Mouse (Mus musculus): Measurements from ENCODE around the gene Gpx1. TPM values are rescaled to one million over a fixed set of nuclear protein-coding genes. Genes with fewer than 3 reads are reported as not detected.

Gene Gpx1
- polyA plus RNA-seq, 1 experiment: 381 TPM

DNA sequence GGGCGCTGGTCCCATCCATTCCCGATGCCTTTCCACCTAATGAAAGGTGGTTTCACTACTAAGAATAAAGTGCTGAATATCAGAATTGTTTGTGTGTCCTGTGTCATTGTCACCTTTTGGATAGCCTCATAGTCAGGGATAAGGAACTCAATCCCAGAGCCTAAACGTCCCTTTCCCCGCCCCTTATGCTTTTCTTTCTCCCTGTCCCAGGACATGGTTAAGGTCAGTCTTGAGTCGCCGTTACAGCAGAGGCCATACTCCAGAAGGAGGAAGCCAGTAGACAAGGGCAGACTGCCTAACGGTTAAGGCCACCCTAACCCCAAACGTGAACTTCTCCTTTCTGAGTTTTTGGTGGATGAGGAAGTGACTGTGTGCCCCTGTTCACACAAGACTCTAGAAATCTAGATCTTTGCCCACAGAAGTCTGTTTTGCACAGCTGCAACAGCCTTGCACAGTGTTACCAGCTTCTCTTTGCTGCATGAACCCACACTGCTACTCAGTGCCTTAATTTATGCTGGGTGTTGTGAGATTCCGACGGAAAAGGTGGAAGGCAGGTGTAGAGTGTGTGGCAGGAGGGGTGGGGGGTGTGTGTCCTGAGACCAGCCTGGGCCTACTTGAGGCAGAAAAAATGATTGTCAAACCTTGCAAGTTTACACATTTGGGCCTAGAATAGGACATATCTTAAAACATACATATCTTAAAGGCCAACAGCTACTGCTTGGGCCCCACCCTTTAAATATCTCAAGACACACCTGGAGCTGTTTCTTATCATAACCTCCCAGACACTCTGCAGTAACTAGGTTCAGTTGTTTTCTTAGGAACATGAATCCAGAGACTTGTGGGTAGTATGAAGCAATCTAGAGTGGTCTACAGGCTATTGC is 1.8 kb downstream of the Gpx1 start:
- TF ChIP-seq POLR2A (IDR thresholded peaks at IDR 0.05; ENCODE audit: borderline replicate concordance, extremely low read depth, insufficient read depth, insufficient read length, poor library complexity, severe bottlenecking) (no peak), CTCF (IDR thresholded peaks at IDR 0.05; ENCODE audit: borderline replicate concordance, extremely low read depth, insufficient read depth, insufficient read length) (no peak)

GRCm38 (mm10) chr9:108341139-108341475 is 2.4 kb downstream of the Gpx1 start:
- no peak for DNase-seq (ENCODE audit: low read depth)
- TF ChIP-seq CTCF (IDR thresholded peaks at IDR 0.05; ENCODE audit: borderline replicate concordance, extremely low read depth, insufficient read depth, insufficient read length) (no peak), POLR2A (IDR thresholded peaks at IDR 0.05; ENCODE audit: borderline replicate concordance, extremely low read depth, insufficient read depth, insufficient read length, poor library complexity, severe bottlenecking) (no peak)

More for the DNA sequence above, 1.8 kb downstream of the Gpx1 start:
- no peak for DNase-seq (ENCODE audit: low read depth)

- DNase-seq (ENCODE audit: low read depth): no peak
- TF ChIP-seq CTCF (IDR thresholded peaks at IDR 0.05; ENCODE audit: borderline replicate concordance, extremely low read depth, insufficient read depth, insufficient read length) (no peak), POLR2A (IDR thresholded peaks at IDR 0.05; ENCODE audit: borderline replicate concordance, extremely low read depth, insufficient read depth, insufficient read length, poor library complexity, severe bottlenecking) (no peak)
Measured at GRCm38 (mm10) chr9:108341801-108342200, 3.1 kb downstream of the Gpx1 start.

DNA sequence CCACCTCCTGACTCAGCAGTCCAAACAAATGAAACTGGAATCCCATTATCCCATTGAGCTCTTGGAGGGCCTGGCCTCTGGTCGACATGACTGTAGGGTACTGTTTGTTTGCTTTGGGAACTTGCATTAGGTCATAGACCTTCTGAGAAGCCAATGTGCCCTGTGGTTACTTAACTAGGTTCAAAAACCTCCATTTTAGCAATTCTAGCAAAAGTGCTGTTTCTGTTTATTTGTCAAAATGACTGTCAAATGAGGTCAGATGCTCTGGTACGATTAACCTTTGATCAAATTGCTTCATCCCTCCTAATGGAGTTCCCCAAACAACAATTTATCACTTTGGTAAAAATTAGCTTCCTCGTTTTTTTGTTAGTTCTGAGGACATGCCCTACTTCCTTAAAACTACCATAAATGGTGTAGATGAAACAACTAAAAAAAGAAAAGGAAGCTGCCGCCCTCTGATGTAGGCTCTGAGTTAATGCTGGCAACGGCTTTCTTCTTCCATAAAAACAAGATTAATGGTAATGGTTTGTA is 3.7 kb downstream of the Gpx1 start:
- no peak for TF ChIP-seq POLR2A (IDR thresholded peaks at IDR 0.05; ENCODE audit: borderline replicate concordance, extremely low read depth, insufficient read depth, insufficient read length, poor library complexity, severe bottlenecking)
- no peak for DNase-seq (ENCODE audit: low read depth)

DNA sequence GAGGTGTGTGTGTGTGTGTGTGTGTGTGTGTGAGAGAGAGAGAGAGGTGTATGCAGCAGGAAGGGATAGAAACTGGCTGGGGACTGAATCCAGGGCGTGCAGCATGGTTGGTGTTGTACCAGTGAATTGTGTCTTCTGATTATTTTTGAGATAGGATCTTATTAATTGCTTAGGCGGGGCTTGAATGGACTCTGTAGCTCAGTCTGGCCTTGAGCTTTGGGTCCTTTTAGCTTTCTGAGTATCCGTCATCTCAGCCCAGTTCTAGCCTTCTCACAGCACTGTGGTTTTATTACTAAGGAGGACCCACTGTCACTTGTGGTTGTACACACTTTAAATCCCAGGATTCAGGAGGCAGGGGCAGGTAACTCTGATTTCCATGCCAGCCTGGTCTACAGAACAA is 4.6 kb downstream of the Gpx1 start:
- no peak for DNase-seq (ENCODE audit: low read depth)
- TF ChIP-seq CTCF (IDR thresholded peaks at IDR 0.05; ENCODE audit: borderline replicate concordance, extremely low read depth, insufficient read depth, insufficient read length) (no peak), POLR2A (IDR thresholded peaks at IDR 0.05; ENCODE audit: borderline replicate concordance, extremely low read depth, insufficient read depth, insufficient read length, poor library complexity, severe bottlenecking) (no peak)

DNA sequence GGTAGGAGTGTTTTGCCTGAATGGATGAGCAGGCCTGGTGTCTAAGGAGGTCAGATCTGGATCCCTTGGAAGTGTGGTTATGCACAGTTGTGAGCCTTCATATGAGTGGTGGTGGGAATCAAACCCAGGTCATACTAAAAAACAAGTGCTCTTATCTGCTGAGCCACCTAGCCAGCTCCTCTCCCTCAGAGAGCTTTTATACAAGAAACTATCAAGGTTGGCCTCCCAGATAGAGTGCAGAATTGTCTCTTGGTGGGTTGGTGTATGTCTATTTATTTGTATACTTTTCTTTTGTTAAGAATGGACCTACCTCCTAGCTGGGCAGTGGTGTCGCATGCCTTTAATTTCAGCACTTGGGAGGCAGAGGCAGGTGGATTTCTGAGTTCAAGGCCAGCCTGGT is 5.1 kb downstream of the Gpx1 start:
- TF ChIP-seq CTCF (IDR thresholded peaks at IDR 0.05; ENCODE audit: borderline replicate concordance, extremely low read depth, insufficient read depth, insufficient read length) (no peak), POLR2A (IDR thresholded peaks at IDR 0.05; ENCODE audit: borderline replicate concordance, extremely low read depth, insufficient read depth, insufficient read length, poor library complexity, severe bottlenecking) (no peak)
- no peak for DNase-seq (ENCODE audit: low read depth)

- TF ChIP-seq CTCF (IDR thresholded peaks at IDR 0.05; ENCODE audit: borderline replicate concordance, extremely low read depth, insufficient read depth, insufficient read length): no peak
- no peak for TF ChIP-seq POLR2A (IDR thresholded peaks at IDR 0.05; ENCODE audit: borderline replicate concordance, extremely low read depth, insufficient read depth, insufficient read length, poor library complexity, severe bottlenecking)
- DNase-seq (ENCODE audit: low read depth): no peak
Measured at GRCm38 (mm10) chr9:108344471-108344870, 5.8 kb downstream of the Gpx1 start.

GRCm38 (mm10) chr9:108347024-108347423 is 8.3 kb downstream of the Gpx1 start:
- TF ChIP-seq POLR2A (IDR thresholded peaks at IDR 0.05; ENCODE audit: borderline replicate concordance, extremely low read depth, insufficient read depth, insufficient read length, poor library complexity, severe bottlenecking) (no peak), CTCF (IDR thresholded peaks at IDR 0.05; ENCODE audit: borderline replicate concordance, extremely low read depth, insufficient read depth, insufficient read length) (no peak)
- no peak for DNase-seq (ENCODE audit: low read depth)

- DNase-seq (ENCODE audit: low read depth): peak; percentile 96
- TF ChIP-seq POLR2A (IDR thresholded peaks at IDR 0.05; ENCODE audit: borderline replicate concordance, extremely low read depth, insufficient read depth, insufficient read length, poor library complexity, severe bottlenecking) (peak; percentile 87), CTCF (IDR thresholded peaks at IDR 0.05; ENCODE audit: borderline replicate concordance, extremely low read depth, insufficient read depth, insufficient read length) (no peak)
Measured at GRCm38 (mm10) chr9:108347540-108348289, 9.0 kb downstream of the Gpx1 start, which contains the start of gene Usp4. Usp4 (plus strand) TSS chr9:108347853.

GRCm38 (mm10) chr9:108348290-108348680 is 9.6 kb downstream of the Gpx1 start:
- TF ChIP-seq CTCF (IDR thresholded peaks at IDR 0.05; ENCODE audit: borderline replicate concordance, extremely low read depth, insufficient read depth, insufficient read length) (no peak), POLR2A (IDR thresholded peaks at IDR 0.05; ENCODE audit: borderline replicate concordance, extremely low read depth, insufficient read depth, insufficient read length, poor library complexity, severe bottlenecking) (no peak)
- no peak for DNase-seq (ENCODE audit: low read depth)

DNA sequence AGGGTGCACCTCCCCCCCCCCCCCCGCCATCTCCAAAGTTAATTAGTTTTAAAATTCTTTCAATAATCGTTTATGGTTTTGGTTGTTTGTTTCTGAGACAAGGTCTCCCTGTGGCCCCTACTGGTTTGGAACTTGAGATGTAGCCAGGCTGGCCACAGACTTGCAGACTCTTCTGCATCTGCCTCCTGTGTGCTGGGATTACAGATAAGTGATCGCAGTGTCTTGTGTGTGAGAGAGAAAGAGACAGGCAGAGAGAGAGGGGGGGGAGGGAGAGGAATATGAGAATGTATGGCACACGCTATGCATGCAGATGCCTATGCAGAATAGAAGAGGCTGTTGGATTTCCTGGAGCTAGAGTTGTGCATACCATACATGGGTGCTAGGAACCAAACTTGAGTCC is 11.0 kb downstream of the Gpx1 start:
- DNase-seq (ENCODE audit: low read depth): no peak
- TF ChIP-seq POLR2A (IDR thresholded peaks at IDR 0.05; ENCODE audit: borderline replicate concordance, extremely low read depth, insufficient read depth, insufficient read length, poor library complexity, severe bottlenecking) (no peak), CTCF (IDR thresholded peaks at IDR 0.05; ENCODE audit: borderline replicate concordance, extremely low read depth, insufficient read depth, insufficient read length) (no peak)

All from brain, embryonic 14.5 days (tissue).